Mouse (Mus musculus) neural tube, embryonic 13.5 days (tissue): ENCODE results near the gene 1700024P04Rik. TPM values are rescaled to one million over a fixed set of nuclear protein-coding genes. Genes with fewer than 3 reads are reported as not detected.

Experiments used
- ATAC-seq: fragments of 200-750 bp; cut with Nextera tagmentation; 2 replicates; pipeline ENCODE4 v1.8.0; 2017; ENCODE audit warnings: low read depth, mild to moderate bottlenecking, moderate TSS enrichment, moderate library complexity
- H3K27ac ChIP-seq: fragments of 300-500 bp; sonication (generic); replicated peaks from 2 replicates; pipeline ENCODE4 v1.5.1; 2015; ENCODE audit warnings: moderate library complexity, mild to moderate bottlenecking, inconsistent platforms
- H3K27me3 ChIP-seq: fragments of 300-500 bp; sonication (generic); 2 replicates; pipeline ENCODE4 v1.6.1; 2015; ENCODE audit warnings: mild to moderate bottlenecking, inconsistent platforms
- H3K36me3 ChIP-seq: fragments of 300-500 bp; sonication (generic); 2 replicates; pipeline ENCODE4 v1.6.1; 2015; ENCODE audit warnings: mild to moderate bottlenecking, inconsistent platforms
- H3K4me1 ChIP-seq: fragments of 300-500 bp; sonication (generic); replicated peaks from 2 replicates; pipeline ENCODE4 v1.6.1; 2015; ENCODE audit warnings: inconsistent platforms
- H3K4me2 ChIP-seq: fragments of 300-500 bp; sonication (generic); 2 replicates; pipeline ENCODE4 v1.6.1; 2015; ENCODE audit warnings: inconsistent platforms, mild to moderate bottlenecking, moderate library complexity
- H3K4me3 ChIP-seq: fragments of 300-500 bp; sonication (generic); 2 replicates; pipeline ENCODE4 v1.5.1; 2015; ENCODE audit warnings: mild to moderate bottlenecking, inconsistent platforms
- H3K9ac ChIP-seq: fragments of 300-500 bp; sonication (generic); 2 replicates; pipeline ENCODE4 v1.6.1; 2015; ENCODE audit warnings: moderate library complexity, mild to moderate bottlenecking, inconsistent platforms
- H3K9me3 ChIP-seq: fragments of 300-500 bp; sonication (generic); 2 replicates; pipeline ENCODE4 v1.6.1; 2016; ENCODE audit warnings: inconsistent platforms
- WGBS: fragments of 180-500 bp; shearing (Covaris S2); methylation state at CpG from one replicate; pipeline ENCODE4 v1.1.7; 2015; 5-methylcytosine and 5-hydroxymethylcytosine counted together
- polyA plus RNA-seq: library from polyadenylated mRNA; unstranded; fragments of >200 nt; fragmentation: Nextera tagmentation; extraction: Ambion mirVana; gene quantifications from 2 replicates; pipeline ENCODE4 v1.2.1, GENCODE M21; 2015

Gene 1700024P04Rik
- not detected in 2 replicates for polyA plus RNA-seq

DNA sequence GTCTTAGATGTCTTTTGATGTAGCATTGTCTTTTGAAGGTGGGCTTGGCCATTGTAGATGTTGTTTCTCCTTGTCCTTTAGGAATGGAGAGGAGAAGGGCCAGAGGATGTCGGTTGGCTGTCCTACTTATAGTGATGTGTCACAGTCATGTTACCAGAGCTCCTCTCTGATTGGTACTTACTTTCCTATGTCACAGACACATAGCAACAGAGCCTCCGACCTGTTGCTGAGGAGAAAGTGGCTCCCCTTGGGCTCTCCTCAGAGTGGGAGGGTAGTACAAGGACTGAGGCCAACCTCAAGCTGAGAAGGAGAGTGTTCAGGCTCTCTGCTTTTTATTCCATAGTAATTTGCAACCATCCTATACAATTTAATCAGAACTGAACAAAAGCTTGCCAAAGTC, at the start of gene 1700024P04Rik:
Gene 1700024P04Rik (minus strand): TSS at position 101 of the 400 bp plus-strand sequence.
- no peak within 1 kb of the TSS for H3K4me3 ChIP-seq
- no peak within 1 kb of the TSS for H3K4me2 ChIP-seq
- H3K36me3 ChIP-seq: no peaks in the 10 kb centered on the region
- no peaks in the 10 kb centered on the region for H3K9me3 ChIP-seq
- H3K9ac ChIP-seq: no peak within 1 kb of the TSS
- H3K4me1 ChIP-seq: no peaks in the 10 kb centered on the region
- no peak for ATAC-seq
- H3K27me3 ChIP-seq: no peaks in the 10 kb centered on the region
- H3K27ac ChIP-seq: no peak within 1 kb of the TSS
- WGBS: 75% methylated on average over 2 of the region's 2 CpGs

DNA sequence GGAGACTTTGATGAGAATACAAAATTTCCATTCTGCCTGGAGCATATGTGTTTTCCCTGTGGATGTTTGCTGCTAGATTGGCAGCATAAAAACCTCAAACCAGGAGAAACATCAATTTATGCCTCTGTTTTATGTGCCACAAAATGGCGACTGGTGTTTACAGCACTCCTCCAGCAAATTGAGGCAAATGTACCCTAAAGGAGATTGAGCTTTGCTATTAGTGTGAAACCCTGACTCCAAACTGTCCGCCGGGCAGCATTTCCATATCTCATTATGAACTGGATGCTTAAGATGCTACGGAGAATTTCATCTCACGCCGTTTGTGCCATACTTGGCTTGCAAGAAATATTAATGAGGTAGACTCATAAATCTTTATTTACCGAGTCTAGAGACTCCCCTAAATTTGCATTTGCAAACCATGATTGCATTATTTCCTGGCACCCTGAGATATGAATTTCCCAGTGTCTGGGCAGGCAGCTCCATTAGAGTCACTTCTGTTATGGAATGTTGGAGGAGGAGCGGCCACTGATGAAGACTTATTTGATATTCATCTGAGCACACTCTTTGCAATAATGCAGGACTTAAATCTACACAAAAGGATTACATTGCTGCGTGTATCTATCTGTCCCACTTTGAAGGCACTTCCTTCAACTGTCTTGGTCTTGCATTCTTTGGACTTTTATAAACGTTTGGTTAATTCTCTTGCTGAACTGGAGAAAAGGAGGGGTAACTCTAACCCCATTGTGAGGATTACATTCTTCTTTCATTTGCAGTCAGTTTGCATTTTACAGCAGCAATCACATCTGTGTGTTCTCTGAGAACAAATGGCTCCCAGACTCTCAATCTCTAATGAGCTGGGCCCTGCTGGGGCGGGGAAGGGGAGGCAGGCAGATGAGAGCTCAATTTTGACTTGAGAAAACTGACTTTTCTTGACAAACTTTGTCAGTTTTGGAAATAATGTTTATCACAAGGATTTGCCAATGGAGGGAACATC, 47.2 kb upstream of the 1700024P04Rik start:
- peak; percentile 79 for ATAC-seq
- Histone ChIP-seq H3K9me3 (no peaks in the 10 kb centered on the region), H3K4me2 (peak overlapping the region; percentile 40), H3K36me3 (no peaks in the 10 kb centered on the region), H3K27me3 (no peaks in the 10 kb centered on the region), H3K4me3 (no peak overlapping the region), H3K9ac (no peak overlapping the region), H3K4me1 (peaks cover 40% of the 10 kb centered on the region), H3K27ac (peak overlapping the region; percentile 88)
- 19% methylated on average over 11 of the region's 11 CpGs for WGBS

DNA sequence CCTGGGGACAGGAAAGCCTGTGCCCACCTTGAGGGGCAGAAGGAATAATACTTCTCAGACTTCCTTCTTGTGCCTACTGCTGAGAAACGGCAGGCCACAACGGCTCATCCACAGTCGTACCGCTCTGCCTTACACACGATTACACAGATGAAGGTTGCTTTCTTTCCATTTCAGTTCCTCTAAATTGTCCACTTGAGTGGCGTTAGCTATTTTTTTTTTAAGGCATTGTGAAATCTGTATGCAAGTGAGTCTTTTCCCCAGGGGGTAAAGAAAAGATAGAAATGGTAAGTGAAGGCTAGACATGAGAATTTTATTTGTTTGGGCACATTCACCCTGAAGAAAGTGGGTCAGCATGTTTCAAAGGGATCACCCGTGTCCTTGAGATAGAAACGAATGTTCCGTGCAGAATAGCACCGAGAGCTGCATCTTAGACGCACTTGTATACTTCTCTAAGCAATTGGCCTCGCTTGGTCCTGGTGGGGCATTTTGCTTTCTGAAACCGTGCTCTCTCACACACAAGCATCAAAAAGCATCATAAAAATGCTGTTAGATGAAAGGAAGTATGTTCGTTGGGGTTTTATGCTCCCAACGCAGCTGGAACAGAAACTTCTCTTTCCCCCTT, 46.3 kb upstream of the 1700024P04Rik start:
- peak overlapping the region; percentile 43 for H3K9ac ChIP-seq
- WGBS: 14% methylated on average over 15 of the region's 15 CpGs
- peak; percentile 55; the same call in 1 of the 2 replicates for ATAC-seq
- H3K27me3 ChIP-seq: no peaks in the 10 kb centered on the region
- H3K9me3 ChIP-seq: no peaks in the 10 kb centered on the region
- H3K4me3 ChIP-seq: no peak overlapping the region
- H3K27ac ChIP-seq: peak overlapping the region; percentile 88
- H3K4me1 ChIP-seq: peaks cover 40% of the 10 kb centered on the region
- H3K36me3 ChIP-seq: no peaks in the 10 kb centered on the region
- peak overlapping the region; percentile 40 for H3K4me2 ChIP-seq

DNA sequence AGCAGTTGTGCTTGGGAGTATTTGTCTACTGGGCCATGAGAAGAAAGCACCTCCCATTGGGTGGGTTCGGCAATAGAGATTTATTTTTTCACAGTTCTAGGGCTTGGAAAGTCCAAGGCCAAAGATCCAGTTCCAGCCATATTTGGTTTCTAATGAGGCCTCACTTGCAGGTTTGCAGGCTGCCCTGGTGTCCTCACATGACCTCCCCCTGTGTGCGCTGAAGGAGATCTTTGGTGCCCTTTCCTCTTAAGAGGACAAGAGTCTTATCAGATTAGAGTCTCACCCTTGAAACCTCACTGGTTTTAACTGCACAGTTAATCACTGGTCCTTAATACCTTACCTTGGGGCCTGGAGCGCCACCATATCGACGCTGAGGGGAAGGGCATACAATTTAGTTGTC, 40.9 kb upstream of the 1700024P04Rik start:
- H3K4me2 ChIP-seq: no peak overlapping the region
- no peaks in the 10 kb centered on the region for H3K36me3 ChIP-seq
- no peak for ATAC-seq

DNA sequence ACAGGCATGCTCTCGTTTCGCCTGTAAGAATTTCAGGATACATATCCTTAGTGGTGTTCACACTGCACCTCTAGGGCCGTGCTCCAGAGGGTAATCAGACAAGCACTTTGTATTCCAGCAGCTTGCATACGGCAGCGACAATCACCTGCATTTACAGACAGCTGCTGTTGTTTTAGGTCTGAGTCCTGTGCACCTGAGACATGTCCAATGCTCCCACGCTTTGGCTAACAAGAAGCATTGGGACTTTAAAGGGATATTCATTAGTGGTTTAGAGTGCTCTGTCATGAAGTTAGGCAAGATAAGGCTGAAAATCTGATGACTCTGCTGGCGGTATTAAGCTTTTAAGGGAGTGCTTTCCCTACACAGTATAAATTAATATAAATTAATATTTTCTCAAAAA, 37.7 kb upstream of the 1700024P04Rik start:
- Histone ChIP-seq H3K9ac (no peak overlapping the region; the same call in 1 of the 2 replicates), H3K4me2 (no peak overlapping the region), H3K27me3 (no peaks in the 10 kb centered on the region), H3K4me1 (peaks cover 39% of the 10 kb centered on the region), H3K36me3 (no peaks in the 10 kb centered on the region), H3K9me3 (no peaks in the 10 kb centered on the region), H3K4me3 (no peak overlapping the region), H3K27ac (peak overlapping the region; percentile 73)
- no peak for ATAC-seq
- WGBS: 48% methylated on average over 7 of the region's 7 CpGs

More for the DNA sequence above, 40.9 kb upstream of the 1700024P04Rik start:
- Histone ChIP-seq H3K27ac (no peak overlapping the region), H3K9me3 (no peaks in the 10 kb centered on the region), H3K27me3 (no peaks in the 10 kb centered on the region), H3K9ac (no peak overlapping the region), H3K4me1 (peaks cover 38% of the 10 kb centered on the region), H3K4me3 (no peak overlapping the region)
- WGBS: 88% methylated on average over 5 of the region's 5 CpGs

DNA sequence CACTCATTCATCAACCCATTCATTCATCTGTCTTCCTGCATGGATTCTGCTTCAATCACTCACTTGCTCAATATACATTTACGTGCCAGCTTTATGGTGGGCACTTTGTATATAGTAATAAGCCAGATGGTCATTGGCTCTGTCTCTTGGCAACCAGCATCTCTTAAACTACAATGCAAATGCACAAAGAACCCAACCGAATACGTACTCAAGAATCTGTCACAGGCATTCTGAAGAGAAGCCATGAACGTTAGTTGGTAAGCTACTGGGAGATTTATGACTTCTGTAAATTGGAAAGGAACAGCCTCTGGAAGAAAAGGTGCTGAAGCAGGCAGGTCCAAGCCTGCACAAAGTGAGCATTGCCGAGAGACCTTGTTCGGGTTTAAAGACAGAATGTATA, 36.8 kb upstream of the 1700024P04Rik start:
- H3K4me3 ChIP-seq: no peak overlapping the region
- H3K27me3 ChIP-seq: no peaks in the 10 kb centered on the region
- peak overlapping the region; percentile 35; the same call in 1 of the 2 replicates for H3K27ac ChIP-seq
- H3K9me3 ChIP-seq: no peaks in the 10 kb centered on the region
- 0 out of 2 replicates have a peak, but pooled peaks have one; percentile 15 for ATAC-seq
- H3K4me2 ChIP-seq: no peak overlapping the region
- H3K9ac ChIP-seq: no peak overlapping the region
- H3K4me1 ChIP-seq: peaks cover 39% of the 10 kb centered on the region
- H3K36me3 ChIP-seq: no peaks in the 10 kb centered on the region
- WGBS: 28% methylated on average over 6 of the region's 6 CpGs

DNA sequence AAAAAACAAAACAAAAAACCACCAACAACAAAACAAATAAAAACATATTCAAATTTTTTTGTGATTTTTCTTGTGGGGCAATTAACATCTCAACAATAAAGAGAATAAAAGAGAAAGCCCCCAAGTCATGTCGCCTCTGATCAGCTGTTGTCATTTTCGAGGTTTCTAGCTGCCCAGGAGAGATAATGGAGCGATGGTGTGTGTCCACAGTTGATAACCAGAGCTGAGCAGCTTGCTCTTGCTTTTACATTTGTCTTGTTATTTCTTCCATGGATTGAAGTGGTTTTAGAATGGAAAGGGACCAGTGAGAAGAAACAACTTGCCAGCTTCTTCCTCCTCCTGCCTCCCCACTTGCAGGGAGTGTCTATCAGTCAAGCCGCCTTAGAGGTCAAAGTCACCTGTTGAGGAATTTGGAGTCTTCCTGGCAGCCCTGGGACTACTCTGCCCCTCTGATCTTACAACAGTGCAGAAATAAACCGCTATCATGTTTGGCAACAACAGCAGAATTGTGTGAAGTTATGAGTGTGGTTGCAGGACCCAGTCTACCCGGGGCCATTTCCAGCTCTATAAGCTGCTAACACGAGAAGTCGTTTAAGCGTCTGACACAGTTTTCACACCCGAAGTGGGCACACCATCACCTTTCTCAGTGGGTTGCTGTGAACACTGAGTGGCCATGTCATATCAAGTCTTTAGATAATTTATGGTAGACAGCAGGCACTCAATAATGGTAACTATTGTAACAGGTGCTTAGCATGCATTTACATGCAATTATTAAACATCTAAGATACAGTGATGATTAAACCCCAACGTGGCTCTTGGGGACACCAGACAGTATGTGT, 35.7 kb upstream of the 1700024P04Rik start:
- Histone ChIP-seq H3K4me1 (peaks cover 39% of the 10 kb centered on the region), H3K4me3 (no peak overlapping the region), H3K27ac (no peak overlapping the region), H3K9me3 (no peaks in the 10 kb centered on the region), H3K27me3 (no peaks in the 10 kb centered on the region), H3K9ac (no peak overlapping the region), H3K36me3 (no peaks in the 10 kb centered on the region), H3K4me2 (no peak overlapping the region)
- ATAC-seq: no peak
- 87% methylated on average over 11 of the region's 11 CpGs for WGBS

DNA sequence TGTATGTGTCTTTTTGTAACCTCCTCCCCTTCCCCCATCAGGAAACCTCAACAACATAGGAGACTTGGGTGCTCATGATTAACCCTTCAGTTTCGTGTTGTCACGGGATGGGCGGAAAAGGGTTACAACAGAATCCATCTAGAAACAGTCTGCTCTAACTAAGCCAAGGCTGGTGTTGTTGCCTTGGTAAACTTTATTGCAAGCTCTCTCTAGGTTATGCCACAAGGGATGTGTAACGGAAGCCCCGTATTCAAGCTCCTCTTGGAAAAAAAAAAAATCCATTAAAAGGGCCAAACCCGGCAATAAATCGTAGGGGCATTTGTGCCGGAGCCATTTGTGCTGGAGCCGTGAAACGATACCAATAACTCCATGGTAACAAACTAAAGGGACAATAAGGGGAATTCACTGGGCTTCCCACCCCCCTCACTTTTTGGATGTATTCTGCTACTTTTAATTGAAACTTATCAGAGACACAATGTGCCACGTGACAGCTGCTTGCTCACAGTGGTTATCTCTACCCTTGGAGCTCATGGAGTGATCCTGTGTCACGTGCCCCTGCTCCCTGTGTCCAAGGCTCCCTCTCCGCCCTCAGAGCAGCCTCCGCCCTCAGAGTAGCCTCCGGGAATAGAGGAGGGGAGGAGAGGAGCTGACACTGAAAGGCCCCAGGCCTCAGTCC, 34.3 kb upstream of the 1700024P04Rik start:
- peak overlapping the region; percentile 68 for H3K27ac ChIP-seq
- H3K36me3 ChIP-seq: no peaks in the 10 kb centered on the region
- H3K4me3 ChIP-seq: no peak overlapping the region
- H3K9ac ChIP-seq: no peak overlapping the region
- peaks cover 39% of the 10 kb centered on the region for H3K4me1 ChIP-seq
- no peaks in the 10 kb centered on the region for H3K9me3 ChIP-seq
- 12% methylated on average over 15 of the region's 15 CpGs for WGBS
- peak; percentile 91 for ATAC-seq
- H3K4me2 ChIP-seq: peak overlapping the region; percentile 36
- no peaks in the 10 kb centered on the region for H3K27me3 ChIP-seq

DNA sequence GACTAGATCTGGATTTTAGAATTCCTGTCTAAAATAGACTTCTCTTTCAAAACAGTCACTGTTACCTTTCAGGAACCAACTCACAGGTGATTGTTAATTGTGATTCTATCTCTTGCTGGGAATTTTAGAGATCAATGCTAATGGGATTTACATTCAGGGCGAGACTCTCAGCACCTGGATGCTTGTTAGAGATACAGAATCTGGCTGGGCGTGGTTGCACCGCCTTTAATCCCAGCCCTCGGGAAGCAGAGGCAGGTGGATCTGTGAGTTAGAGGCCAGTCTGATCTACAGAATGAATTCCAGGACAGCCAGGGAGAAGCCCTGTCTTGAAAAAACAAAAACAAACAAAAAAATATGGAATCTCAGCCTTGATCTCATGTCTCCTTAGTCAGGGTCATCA, 32.3 kb upstream of the 1700024P04Rik start:
- no peak overlapping the region for H3K4me2 ChIP-seq
- ATAC-seq: no peak
- H3K9me3 ChIP-seq: no peaks in the 10 kb centered on the region
- no peaks in the 10 kb centered on the region for H3K27me3 ChIP-seq
- no peak overlapping the region for H3K27ac ChIP-seq
- H3K4me3 ChIP-seq: no peak overlapping the region
- 81% methylated on average over 4 of the region's 4 CpGs for WGBS
- no peak overlapping the region for H3K9ac ChIP-seq
- peaks cover 34% of the 10 kb centered on the region for H3K4me1 ChIP-seq
- no peaks in the 10 kb centered on the region for H3K36me3 ChIP-seq

DNA sequence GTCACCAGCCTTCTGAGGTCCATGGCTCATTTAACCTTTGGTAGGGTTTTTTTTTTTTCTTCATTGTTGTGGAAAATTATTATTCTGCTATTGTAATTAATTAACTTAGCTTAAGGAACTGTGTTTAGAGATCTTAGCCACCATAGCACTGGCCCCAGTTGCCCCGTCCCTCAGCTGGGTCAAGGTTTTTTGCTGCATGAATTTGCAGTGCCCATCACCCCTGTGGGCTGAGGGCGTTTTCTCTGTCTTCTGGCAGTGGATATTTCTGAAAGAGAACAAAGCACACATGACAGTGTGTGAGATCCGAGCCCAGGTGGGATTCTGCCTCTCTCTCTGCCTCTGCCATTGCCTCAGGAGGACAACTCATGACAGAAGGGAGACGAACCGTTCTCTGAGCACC, 28.5 kb upstream of the 1700024P04Rik start:
- Histone ChIP-seq H3K27ac (no peak overlapping the region), H3K36me3 (no peaks in the 10 kb centered on the region), H3K4me2 (no peak overlapping the region), H3K9me3 (no peaks in the 10 kb centered on the region), H3K4me1 (peaks cover 7% of the 10 kb centered on the region; the same call in 1 of the 2 replicates), H3K4me3 (no peak overlapping the region), H3K27me3 (no peaks in the 10 kb centered on the region), H3K9ac (no peak overlapping the region)
- 76% methylated on average over 5 of the region's 5 CpGs for WGBS
- ATAC-seq: no peak

DNA sequence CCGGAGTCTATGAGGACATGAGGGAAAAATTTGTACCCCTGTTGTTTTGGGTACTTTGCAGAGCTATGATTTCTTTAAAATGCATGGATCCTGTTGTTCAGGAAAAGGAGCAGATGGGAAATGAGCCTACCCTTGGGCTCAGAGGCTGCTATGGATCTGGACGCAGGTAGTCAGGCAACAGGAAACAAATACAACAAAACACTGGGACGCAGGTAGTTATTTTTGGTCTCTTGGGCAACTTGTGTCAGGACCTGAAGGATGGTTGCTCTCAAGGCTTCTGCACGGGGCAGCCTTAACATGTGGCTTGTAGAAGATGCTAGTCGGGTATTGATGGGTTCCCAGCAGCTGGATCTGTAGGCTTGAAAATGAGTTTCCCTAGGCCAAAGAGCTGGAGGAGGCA, 23.6 kb upstream of the 1700024P04Rik start:
- Histone ChIP-seq H3K9ac (no peak overlapping the region), H3K4me3 (no peak overlapping the region), H3K27me3 (no peaks in the 10 kb centered on the region), H3K27ac (no peak overlapping the region), H3K4me2 (no peak overlapping the region), H3K4me1 (peaks cover 6% of the 10 kb centered on the region; the same call in 1 of the 2 replicates), H3K36me3 (no peaks in the 10 kb centered on the region), H3K9me3 (peaks cover 7% of the 10 kb centered on the region)
- WGBS: 87% methylated on average over 5 of the region's 5 CpGs
- ATAC-seq: no peak
